Comparison of ENCODE assay signal across 7 mouse cellular contexts in the genomic region with DNA sequence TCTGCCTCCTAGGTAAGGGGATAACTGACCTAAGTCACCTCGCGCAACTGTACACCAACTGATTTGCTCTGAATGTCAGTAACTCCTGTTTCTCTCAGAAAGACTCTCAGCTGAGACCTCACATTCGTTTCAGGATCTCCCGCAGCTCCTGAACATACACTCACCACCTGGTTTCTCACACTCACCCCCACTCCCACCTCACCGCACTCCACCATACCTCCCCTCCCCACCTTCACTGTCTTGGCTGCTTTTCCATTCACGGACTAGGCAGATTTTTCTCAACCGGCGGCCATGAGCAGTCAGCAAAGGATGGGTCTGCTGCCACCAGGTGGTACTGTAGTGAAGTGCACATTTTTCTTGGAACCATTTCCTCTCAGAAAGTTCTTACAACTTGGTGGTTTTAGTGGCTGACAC. TPM values are rescaled to one million over a fixed set of nuclear protein-coding genes. Genes with fewer than 3 reads are reported as not detected.
DNase-seq lines count a peak whose midpoint lies in the region; ATAC-seq and TF ChIP-seq lines count a peak whose summit lies in the region.

No protein-coding gene starts in this region.

- peak; percentile 77 to 94 for DNase-seq in adrenal gland, adult (ENCODE audit: inconsistent age in 2 of 2, low spot score in 1 of 2)
- peak; percentile 73 for DNase-seq in gastrocnemius, postnatal 10 days
- peak; percentile 85 to 88 for DNase-seq in left cerebral cortex, postnatal 14 days (ENCODE audit: low spot score in 2 of 2)
- DNase-seq in right cerebral cortex, postnatal 36 days (ENCODE audit: low spot score in 2 of 2), result peak; percentile 52 to 61

- peak; percentile 89 for TF ChIP-seq CTCF in cortical plate, adult 2 months (IDR thresholded peaks at IDR 0.05; ENCODE audit: extremely low read depth, insufficient read depth, low read length)

- H3K4me3 ChIP-seq in cortical plate, adult 2 months (ENCODE audit: insufficient read depth, low read length), result peak overlapping the region; percentile 23

- H3K4me1 ChIP-seq in cortical plate, adult 2 months (ENCODE audit: control insufficient read depth, insufficient read depth, low read length), result peaks cover 4% of the 10 kb centered on the region; the same call in 1 of the 2 replicates

- intact Hi-C loops in left cerebral cortex, postnatal 14 days (cut with DNase I), result no loop called here

- no peak for TF ChIP-seq POLR2A in cortical plate, adult 2 months (IDR thresholded peaks at IDR 0.05; ENCODE audit: extremely low read depth, insufficient read depth, low read length)

- peak; percentile 90 for ATAC-seq in inflammation-experienced regulatory T-cells, adult 6 months
- ATAC-seq in megakaryocyte-erythroid progenitor cell, adult 5-6 weeks (replicated peaks; ENCODE audit: low FRiP score, low TSS enrichment, poor library complexity, severe bottlenecking), result peak; percentile 83

- H3K27ac ChIP-seq in cortical plate, adult 2 months (ENCODE audit: insufficient read depth, low read length), result no peak overlapping the region

RNA-seq across cellular contexts. Expression of a gene that starts 22.6 kb away (rescaled TPM):
- polyA plus RNA-seq in cortical plate, adult 2 months (2012; rRNA removed), result 29.7 and 29.9 TPM in 2 replicates
- 10 to 100 TPM; 39.7 to 43.7 TPM for total RNA-seq in gastrocnemius, postnatal 10 days (2021)
- 10 to 100 TPM; 14.8 to 21.5 (median 19.8) TPM for polyA plus RNA-seq in inflammation-experienced regulatory T-cells, adult 6 months (2017; shearing (Covaris generic))
- 100 to 1,000 TPM; 106 to 109 TPM for total RNA-seq in left cerebral cortex, postnatal 14 days (2021)
- 15.4 and 20.3 TPM in 2 replicates for total RNA-seq in megakaryocyte-erythroid progenitor cell, adult 5-6 weeks (2014; fragmentation: Nextera tagmentation)
- total RNA-seq in megakaryocyte-erythroid progenitor cell, adult 5-6 weeks (2017), result 28.9 and 39.6 TPM in 2 replicates

RNA-seq across cellular contexts. Expression of a gene that starts 55.7 kb away (rescaled TPM):
- polyA plus RNA-seq in cortical plate, adult 2 months (2012; rRNA removed), result 15.4 and 17.2 TPM in 2 replicates
- 10 to 100 TPM; 43.0 to 57.7 TPM for total RNA-seq in gastrocnemius, postnatal 10 days (2021)
- 10 to 100 TPM; 15.6 to 23.4 (median 16.5) TPM for polyA plus RNA-seq in inflammation-experienced regulatory T-cells, adult 6 months (2017; shearing (Covaris generic))
- 10 to 100 TPM; 73.9 to 81.2 TPM for total RNA-seq in left cerebral cortex, postnatal 14 days (2021)
- total RNA-seq in megakaryocyte-erythroid progenitor cell, adult 5-6 weeks (2014; fragmentation: Nextera tagmentation), result 60.0 and 67.4 TPM in 2 replicates
- 78.5 and 79.1 TPM in 2 replicates for total RNA-seq in megakaryocyte-erythroid progenitor cell, adult 5-6 weeks (2017)
